Mouse (Mus musculus): ENCODE results near the gene Slc6a18.

Gene Slc6a18

DNA sequence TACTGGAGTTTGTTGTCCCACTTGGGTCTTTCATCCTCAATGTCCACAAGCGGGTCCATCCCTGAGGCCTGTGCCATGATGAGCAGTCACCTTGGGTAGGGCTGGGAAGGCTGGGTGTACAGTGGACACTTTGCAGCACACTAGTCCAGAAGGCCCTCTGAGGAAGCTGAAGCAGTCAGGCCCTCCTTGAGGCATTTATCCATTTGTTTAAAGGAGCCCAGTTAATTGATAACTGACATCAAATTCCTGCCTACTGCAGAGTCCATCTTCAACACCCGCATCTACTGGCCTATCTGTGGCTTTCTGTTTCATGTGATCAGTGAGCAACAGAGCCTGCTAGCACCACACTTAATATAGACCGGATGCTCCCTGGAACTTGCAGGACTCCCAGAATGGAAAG is at the start of gene Slc6a18:
Gene Slc6a18, minus strand, starts transcription at position 171 of the 400 bp plus-strand sequence.
- no peak for DNase-seq

DNA sequence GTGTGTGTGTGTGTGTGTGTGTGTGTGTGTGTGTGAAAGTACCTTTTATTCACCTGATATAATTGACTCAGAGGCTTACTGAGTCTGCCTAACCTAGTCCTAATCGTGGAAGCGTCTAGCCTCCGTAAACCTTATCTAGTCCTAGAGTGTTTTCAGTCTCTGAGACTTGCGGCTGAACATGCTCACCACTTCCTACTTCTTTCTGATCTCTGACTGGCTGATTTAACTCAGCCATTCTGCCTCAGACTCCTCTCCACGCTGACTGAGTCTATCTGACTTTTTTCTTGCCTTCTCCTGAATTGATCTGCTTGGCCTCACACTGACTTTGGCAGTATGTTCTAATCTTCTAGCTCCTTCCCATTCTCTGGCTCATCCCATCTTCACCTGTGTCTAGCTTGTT is 47.5 kb upstream of the Slc6a18 start:
- peak in 1 of 2 experiments; percentile 38 for DNase-seq

DNA sequence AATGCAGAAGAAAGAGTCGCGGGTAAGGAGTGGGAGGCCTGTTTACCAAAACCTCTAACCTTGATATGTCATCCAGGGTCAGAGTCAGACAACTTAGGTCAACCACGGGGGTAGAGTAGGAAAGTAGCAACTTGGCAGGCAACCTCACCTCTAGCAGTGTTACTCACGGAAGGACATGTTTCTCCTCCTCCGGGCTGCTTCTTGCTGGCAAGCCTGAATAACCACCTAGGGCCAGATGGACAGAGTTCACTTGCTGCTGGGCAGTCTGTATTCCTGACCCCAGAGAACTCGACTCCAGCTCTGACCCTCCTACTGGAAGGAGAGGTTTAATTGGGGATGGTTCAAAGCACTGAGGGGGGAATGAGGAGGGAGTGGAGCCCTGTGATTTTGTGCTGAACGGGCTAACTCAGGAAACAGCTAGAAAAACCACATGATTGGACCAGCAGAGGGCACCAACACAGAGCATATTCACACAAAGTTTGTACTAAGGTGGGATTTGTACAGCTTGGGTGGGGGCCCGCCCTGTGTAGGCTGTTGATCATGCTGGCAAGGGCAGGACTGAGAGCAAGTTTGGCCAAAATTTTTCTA is 45.4 kb upstream of the Slc6a18 start:
- DNase-seq = peak; percentile 57

- DNase-seq = no peak
These were observed 42.4 kb upstream of the Slc6a18 start for GRCm38 (mm10) chr13:73720241-73720640.

DNA sequence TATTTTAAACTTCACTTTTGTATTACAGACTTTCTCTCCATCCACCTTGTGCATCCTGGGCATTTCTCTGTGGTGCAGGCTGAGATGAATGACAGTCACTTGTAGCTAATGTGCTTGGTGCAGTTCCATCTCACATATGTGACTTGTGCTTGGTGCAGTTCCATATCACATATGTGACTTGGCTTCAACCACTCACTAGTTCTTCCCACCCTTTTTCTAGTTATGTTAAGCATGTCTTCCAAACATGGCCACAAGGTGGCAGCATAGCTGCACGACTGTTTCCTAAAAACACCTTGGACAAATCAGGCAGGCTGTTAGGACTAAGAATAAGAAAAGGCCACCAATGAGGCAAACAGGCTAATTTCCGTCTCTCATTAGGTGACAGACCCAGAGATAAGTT is 40.4 kb upstream of the Slc6a18 start:
- DNase-seq = peak; percentile 74 to 80

DNA sequence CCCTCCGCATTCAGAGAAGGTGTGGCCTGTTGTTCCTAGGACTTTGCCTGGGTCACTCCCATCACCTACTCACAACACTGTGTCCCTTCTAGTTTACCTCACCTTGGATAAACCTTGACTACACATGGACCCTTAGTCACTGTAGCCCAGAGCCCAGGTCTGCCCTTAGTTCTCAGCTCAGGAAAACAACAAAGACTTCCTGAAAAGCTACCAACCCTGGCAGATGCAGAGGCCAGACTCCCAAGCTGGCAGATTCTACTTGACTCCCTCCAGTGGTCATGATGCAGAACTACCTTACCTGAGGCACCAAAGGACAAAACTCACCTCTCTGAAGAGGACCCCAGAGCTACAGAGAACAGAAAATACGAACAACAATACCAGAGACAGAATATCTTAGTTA is 36.2 kb upstream of the Slc6a18 start:
- peak in 1 of 2 experiments; percentile 65 for DNase-seq

- DNase-seq = no peak
These were observed 35.4 kb upstream of the Slc6a18 start for GRCm38 (mm10) chr13:73713204-73713603.

GRCm38 (mm10) chr13:73712228-73712627 is 34.4 kb upstream of the Slc6a18 start:
- no peak for DNase-seq

- no peak for DNase-seq
These were observed 34.0 kb upstream of the Slc6a18 start for GRCm38 (mm10) chr13:73711803-73712202.

GRCm38 (mm10) chr13:73711221-73711620 is 33.4 kb upstream of the Slc6a18 start:
- no peak for DNase-seq

- peak in 1 of 2 experiments; percentile 15 for DNase-seq
These were observed 31.7 kb upstream of the Slc6a18 start for GRCm38 (mm10) chr13:73709491-73709890.

GRCm38 (mm10) chr13:73704694-73705325 is 27.0 kb upstream of the Slc6a18 start, which contains the start of gene Slc6a19:
Gene Slc6a19 (minus strand): TSS chr13:73704865.
- DNase-seq = no peak

DNA sequence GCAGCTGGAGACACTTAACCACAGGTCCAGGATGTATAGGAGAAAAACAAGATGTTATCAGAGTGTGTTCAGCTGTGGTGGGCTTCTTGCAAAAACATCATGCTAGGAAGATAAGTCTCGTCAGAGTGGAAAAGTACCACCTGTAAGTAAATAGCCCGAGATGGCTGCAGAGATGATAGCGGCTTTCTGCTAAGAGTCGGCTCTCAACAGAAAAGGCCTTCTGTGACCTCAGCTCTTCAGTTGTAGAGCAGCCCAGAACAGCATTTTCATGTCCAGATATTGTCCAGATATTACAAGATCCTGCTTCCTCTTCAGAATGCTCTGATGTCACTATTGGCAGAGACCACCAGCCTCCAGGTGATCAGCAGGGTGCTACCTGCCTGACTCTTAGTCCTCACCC is 25.7 kb upstream of the Slc6a18 start:
- peak; percentile 53 to 55 for DNase-seq

DNA sequence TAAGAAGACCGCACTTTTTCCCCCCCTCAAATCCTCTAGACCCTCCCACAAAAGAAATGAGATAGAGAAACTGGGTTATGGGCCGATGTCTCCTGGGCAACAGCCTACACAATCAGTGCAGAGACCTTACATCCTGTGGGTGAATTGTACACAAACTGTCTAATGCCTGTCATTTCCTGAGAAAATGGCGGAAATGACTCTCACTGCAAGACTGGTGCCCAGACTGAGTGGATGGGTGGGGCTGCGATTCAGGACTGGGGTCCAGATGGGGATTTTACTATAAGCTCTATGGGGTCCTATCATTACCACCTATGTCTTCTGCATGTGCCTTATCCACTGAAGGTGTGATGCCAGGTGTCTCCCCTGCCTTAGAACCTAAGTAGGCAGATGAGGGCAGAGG is 25.0 kb upstream of the Slc6a18 start:
- DNase-seq = peak; percentile 58 to 71

- DNase-seq = no peak
These were observed 23.5 kb upstream of the Slc6a18 start for GRCm38 (mm10) chr13:73701161-73701883.

DNA sequence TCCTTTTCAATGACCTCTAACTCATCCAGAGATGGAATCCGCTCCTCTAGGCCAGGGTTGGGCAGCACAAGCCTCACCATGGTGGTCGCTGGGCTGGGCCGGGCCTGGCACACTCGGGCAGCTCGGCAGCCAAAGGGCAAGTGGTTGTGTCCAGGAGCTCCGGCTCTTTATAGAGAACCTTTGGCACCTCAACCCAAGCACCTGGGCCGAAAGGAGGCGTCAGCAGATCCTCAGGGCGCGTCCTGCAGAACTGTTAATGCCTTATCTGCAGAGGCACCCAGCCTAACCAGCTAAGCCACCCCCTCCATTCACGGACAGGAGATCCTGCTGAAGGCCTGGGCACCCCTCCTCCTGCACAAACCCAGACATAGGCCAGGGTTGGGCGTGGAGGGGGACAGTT is 22.7 kb upstream of the Slc6a18 start:
- no peak for DNase-seq

DNA sequence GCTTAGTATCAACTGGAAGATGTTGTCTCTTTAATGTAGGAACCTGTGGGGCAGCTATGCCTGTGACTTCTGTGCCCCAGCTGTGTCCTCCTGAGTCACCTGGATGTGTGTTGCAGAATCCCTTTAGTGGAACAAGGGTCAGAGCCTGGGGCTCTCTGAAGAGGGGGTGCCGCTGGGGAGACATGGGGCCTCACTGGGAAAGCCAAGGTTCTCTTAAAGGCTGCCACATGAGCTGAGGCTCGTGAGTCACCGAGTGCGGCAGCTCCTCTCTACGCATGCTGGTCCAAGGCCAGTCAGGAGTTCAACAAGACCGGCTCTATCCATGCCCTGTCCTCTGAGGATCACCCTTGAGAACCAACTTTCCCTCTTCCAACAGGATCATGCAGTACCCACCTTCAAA is 21.9 kb upstream of the Slc6a18 start:
- DNase-seq = no peak

- DNase-seq = no peak
These were observed 18.7 kb upstream of the Slc6a18 start for GRCm38 (mm10) chr13:73696529-73696928.

GRCm38 (mm10) chr13:73694972-73695371 is 17.1 kb upstream of the Slc6a18 start:
- DNase-seq = no peak

- DNase-seq = no peak
These were observed 15.5 kb upstream of the Slc6a18 start for GRCm38 (mm10) chr13:73693333-73693732.

GRCm38 (mm10) chr13:73692249-73692868 is 14.5 kb upstream of the Slc6a18 start:
- peak; percentile 90 to 91 for DNase-seq

- DNase-seq = peak; percentile 68 to 84
These were observed 11.1 kb upstream of the Slc6a18 start for GRCm38 (mm10) chr13:73688934-73689333.

DNA sequence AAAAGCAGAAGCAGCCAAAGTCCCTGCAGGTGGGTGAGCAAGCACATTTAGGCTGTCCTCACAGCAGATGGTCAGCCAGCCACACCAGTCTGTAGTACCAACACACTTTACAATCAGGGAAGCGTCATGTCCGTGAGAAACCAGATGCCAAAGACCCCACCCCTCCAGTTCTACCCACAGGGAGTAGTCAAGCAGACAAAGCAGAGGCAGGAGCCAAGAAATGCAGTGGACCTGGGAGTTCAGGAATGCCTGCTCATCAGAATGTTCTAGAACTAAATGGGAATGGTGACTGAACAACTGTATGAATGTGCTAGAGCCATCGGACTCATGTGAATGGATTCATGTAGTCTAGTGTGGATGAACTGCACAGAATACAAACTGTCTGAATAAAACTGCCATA is 9.8 kb upstream of the Slc6a18 start:
- no peak for DNase-seq

- no peak for DNase-seq
These were observed 7.7 kb upstream of the Slc6a18 start for GRCm38 (mm10) chr13:73685502-73685901.

All from thymus, postnatal 36 days (tissue).